Mouse (Mus musculus) yolk sac, embryonic 10.5 days (tissue): Measurements from ENCODE around the gene Cog6.

Source experiments
- DNase-seq: peaks from one replicate; pipeline ENCODE4 v3.0.0-alpha.2; 2017; ENCODE audit warnings: low spot score

Gene Cog6

DNA sequence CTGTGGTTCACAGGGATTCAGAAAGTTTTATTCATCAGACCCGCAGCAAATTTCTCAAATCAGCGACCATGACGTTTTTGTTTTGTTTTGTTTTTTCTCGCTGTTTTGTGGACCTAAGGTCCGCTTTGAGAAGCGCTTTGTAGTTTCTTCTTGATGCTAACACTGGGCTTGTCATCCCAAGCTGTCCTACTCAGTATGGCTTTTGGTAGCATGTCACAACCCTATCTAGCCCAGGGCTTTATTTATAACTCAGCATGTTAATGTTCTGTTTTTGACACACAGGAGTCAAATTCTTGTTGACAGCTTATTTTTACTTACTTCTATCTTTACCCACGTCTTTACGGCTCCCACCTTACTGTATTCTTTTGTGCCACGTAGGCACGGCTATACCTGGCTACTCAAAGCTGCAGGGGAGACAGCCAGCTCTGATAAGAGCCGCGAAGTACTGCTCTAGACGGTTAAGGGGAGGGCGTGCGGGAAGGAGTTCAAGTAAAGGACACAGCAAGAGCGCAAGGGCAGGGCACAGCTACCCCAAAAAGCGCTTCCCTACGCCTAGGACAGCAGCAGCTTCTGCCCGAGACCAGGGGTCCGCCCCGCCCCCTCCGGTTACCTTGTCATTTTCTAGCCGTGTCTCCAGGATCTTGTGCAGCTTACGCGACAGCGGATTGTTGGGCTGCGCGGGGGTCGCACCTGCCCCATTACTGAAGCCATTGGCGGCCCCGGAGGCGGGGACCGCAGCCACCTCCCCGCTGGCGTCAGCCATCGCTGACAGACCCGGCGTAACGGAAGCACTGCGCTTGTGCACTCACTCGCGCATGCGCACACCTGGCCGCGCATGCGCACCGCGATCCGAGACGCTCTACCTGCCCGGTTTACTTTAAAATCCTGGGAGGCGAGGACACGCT, at the start of gene Cog6:
TSS of gene Cog6 (minus strand) at position 802 of the 905 bp plus-strand sequence.
- DNase-seq = peak; percentile 85

DNA sequence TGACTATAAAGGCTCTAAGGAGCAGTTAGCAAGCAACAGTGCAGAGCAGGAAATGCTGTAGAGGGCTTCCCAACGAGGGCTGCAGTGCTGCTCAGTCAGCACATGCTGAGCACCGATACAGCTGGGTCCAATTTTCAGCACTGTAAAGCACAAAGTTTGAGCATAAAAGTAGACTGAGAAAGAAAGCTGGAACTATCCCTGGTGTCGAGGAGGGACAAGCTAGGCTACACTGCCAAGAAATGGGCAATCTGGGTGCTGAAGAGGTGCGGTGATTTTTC, 49.0 kb upstream of the Cog6 start:
- DNase-seq = no peak

DNA sequence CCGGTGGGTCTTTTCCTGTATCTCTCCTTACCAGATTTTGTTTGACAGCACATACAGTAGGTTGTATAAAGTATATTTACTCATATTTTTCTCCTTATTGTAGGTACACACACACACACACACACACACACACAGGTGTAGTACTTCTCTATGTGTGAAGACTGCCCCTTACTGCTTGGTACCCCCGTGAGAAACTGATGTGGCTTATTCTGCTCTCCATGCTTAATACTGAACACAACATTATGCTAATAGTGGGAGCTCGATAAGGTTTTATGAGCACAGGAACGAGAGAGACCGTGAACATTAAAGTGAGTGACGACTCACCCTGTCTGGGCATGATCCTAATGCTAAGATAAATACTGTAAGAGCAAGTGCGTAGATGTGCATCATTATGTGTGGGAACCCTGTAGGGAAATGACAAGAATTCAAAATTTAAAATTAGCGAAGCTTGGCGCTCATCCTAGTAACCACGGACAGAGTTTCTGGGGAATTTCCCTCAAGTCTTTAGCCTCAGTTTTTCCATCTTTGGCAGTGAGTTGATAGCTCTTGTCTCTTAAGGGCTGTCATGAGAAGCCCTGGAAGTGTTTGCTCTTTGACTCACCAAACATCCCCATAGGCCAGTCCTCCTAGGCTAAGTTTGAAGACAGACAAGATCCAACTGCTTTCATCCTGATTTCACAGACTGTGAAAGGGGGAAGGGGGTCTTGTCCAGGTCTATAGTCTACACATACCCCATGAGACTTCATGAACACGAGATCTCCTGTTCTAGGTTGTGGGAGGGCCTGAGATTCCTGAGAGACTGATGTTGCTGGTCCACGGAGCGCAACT, 48.4 kb upstream of the Cog6 start:
- DNase-seq = no peak

DNA sequence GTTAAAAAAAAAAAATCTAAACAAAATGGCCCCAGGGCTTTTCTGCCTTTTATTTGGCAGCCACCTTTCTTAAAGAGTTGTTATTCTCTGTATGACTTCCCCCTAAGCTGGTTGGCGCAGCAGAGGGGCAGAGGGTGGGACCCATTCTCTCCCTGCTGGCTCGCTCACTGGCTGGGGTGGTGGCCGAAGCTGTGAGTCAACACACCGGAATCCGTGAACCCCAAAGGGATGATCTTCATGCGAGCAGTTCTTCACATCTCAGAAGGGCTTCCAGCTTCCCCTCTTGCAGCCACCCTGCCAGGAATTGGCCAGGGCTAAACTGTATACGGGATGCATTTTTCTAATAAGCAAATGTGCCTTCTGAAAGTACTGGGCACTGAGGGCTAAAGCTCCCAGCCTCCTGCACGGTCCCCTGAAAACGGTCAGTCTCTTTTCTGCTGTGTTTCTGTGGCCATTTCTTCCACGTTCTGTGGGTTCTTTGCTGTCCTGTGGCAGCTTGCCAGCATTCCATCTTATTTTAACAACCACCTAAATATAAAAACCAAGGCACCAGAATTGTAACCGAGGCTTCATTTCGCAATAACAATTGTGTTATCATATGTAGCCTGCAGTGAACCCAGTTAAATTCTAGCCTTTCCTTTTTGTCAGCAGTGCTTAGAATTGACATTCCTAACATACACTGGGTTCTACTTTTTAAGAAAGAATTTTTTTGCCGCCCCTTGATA, 46.5 kb upstream of the Cog6 start:
- no peak for DNase-seq

DNA sequence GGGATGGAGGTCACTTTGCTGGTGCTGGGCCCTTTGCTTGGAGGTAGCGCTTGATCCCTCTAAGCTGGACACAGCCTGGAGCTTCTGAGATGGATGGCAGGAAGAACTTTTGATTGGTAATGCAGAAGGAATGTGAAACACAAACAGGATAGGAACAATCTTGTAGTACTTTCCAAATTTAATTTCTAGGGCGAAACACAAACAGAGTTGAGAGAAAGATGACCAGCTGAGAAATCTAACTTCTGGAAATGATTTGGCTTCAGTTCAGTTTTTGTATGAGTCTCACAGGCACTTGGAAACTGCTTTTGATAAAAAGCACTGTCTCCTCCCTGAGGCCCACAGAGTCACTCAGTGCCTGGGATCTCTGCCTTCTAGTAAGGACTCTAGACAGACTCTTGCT, 42.9 kb upstream of the Cog6 start:
- no peak for DNase-seq

DNA sequence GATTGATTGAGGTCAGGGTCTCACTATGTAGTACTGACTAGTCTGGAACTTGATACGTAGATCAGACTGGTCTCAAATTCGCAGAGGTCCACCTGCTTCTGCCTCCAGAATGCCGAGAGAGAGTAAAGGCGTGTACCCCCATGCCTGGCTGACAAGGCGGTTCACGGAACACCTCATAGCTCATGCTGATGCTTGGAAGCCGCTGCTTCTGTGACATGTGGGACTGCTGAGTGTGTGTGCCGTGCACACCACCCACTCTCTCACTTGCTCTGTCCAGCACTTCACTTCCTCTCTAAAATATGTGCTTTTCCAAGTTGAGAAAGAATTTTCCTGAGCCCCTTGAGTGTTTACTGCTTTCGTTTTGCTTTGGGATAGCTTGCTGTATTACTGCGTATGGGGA, 39.4 kb upstream of the Cog6 start:
- no peak for DNase-seq

DNA sequence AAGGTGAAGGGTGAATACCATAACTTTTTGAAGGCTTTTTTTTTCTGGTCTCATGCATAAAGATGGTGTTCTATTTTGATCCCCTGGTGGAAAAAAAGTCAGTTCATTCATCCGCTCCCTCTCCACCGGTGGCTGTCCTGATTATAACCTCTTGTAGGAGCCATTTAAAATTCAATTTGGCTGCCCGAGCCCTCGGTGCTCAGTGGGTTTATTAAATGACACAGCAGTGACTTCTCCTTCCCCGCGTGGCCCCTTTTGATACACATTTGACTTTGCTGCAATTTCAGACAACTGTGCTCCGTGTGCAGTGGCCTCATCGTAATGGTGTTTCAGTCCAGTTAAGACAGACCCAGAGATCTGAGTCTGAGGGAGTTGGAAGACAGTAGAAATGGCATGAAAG, 35.3 kb upstream of the Cog6 start:
- no peak for DNase-seq

DNA sequence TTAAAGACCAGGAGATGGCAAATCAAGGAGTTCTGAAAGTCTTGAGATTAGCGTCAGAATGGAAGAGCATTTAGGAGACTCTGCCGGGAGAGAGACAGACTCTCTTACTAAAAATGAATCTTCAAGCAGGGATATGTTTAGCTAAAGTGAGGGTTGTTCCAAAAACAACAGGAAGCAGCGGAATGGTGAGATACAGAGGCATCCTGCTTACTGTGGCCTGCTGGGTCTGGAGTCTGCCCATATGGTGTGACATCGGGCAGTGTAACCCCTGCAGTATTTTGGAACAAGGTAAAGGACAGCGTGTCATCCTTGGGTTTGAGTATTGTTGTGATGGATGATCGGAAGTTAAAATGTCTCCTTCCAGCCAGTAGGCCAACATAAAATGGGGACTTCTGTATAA, 29.3 kb upstream of the Cog6 start:
- DNase-seq = no peak

DNA sequence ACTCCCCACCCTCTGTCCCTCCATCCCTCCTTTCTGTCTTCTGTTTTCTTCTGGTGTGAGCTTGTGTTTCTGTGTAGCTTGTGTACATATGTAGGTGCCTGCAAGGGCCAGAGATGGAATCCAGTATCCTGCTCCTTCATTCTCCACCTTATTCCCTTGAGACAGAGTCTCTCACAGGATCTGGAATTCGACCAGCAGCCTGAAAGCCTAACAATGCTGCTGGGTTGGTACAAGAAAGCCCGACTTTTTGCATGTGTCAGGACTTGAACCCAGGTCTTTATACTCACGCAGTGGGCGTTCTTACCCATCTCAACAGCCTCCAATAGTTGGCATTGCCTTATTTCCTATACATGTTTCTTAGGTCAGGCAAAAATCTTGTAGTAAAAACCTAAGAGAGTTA, 28.7 kb upstream of the Cog6 start:
- no peak for DNase-seq

DNA sequence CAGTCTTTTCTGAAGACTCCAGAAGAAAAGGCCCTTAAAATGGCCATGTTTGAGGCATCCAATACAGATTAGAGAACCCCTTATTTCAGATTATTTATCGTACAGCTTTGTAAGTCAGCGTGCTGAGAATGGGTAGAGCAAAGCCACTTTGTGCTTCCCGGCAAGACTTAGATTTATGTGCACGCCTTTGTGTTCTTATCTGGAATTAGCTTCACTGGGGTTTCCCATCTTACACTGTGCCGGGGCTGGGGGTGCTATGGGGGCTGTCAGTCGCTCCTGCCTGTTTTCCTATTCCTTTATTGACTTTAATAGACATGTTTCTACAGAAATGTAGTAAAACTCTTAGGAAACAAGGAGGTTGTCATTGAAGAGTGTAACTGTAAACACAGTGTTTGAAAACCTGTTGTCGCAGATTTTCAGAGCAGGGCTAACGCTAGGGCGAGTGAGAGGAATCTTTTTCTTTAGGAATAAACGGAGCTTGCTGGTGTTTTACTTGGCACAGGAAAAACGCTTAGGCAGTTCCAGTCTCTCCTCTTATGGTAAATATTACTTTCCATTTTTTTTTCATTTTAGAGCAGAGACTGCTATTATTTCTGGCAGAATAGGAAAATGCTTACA, 27.8 kb upstream of the Cog6 start:
- no peak for DNase-seq

DNA sequence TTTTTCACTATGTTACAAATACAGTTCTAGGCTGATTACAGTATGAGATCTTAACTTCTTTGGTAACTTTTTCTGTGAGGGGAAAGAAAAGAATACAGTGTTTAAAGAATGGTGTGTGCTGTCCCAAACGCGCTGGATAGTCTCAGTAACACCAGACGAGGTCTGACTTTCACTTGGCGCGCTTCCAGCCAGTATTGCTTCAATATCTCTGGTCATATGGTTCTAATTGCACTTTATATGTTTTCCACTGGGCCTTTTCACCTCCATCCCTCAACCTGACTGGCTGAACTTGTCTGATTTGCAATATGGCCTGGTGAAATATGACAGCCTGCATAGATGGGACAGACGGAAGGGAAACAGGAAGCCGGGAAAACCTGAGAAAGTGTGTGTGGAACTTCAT, 27.2 kb upstream of the Cog6 start:
- DNase-seq = no peak

DNA sequence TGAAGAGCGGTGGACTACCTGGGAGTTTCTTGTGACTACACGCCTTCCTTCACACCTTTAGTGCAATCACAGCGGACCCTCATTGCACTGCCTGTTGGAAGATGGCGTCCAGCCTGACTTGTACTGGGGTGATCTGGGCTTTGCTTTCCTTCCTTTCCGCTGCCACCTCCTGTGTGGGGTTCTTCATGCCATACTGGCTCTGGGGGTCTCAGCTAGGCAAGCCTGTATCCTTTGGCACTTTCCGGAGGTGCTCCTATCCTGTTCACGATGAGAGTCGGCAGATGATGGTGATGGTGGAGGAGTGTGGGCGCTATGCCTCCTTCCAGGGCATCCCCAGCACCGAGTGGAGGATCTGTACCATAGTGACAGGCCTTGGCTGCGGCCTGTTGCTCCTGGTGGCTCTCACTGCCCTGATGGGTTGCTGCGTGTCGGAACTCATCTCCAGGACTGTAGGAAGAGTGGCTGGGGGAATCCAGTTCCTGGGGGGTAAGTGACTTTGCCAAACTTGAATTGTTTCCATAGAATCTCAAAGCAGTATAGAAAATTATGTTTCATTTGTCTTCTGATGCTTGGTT, 26.3 kb upstream of the Cog6 start:
- DNase-seq = no peak

DNA sequence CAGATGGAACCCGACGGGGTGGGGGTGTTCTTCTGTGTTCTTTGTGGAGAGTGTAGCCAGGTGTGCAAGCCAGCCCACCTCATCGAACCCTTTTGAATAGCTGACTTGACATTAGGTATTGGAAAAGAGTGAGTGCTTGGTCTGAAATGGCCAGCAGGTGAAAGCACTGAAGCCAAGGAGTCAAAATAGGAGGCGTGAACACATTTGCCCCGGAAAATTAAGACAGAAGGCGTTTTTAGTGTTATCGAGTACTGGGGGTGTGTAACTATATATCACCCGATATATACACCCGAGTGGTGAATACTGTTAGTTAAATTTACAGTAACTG, 25.2 kb upstream of the Cog6 start:
- no peak for DNase-seq

DNA sequence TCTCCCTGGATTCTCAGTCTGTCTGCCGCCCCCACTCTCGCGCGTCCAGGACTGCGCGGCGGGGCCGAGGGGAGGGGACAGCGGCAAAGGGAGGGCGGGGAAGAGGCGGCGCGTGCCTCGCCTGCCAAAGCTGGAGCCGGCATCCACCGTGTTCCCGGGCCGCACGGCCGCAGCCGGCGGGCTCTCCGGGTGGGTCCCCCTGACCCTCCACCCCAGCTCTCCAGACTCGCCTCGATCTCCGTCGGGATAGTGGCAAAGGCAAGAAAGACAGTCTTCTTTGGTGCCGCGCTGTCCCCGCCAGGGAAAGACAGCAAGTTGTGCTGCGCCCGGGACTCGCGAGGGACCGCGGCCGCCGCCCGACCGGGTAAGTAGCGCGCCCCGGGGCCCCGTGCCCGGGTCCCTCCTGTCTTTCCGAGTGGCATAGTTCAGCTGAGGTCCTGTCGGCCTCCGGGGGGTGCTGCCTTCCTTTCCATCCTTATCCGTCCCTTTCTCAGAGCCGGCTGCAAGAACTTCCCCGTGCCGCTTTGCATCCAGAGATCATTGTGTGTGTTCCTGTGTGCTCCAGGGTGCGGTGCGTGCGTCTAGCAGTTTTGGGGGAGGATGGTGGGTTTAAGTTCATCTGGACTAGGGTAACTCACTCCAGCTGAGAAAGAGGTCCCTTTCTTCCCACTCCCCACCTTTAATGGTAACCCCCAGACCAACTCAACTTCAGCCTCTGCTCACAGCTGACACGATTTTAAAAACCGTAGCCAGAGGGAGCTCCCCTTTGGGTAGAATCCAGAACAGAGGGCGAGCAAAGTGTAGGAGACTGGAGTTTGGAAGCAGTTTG, 24.6 kb upstream of the Cog6 start, which contains the start of gene Lhfp:
TSS of gene Lhfp (plus strand) at position 118 of the 829 bp plus-strand sequence.
- DNase-seq = peak; percentile 58

DNA sequence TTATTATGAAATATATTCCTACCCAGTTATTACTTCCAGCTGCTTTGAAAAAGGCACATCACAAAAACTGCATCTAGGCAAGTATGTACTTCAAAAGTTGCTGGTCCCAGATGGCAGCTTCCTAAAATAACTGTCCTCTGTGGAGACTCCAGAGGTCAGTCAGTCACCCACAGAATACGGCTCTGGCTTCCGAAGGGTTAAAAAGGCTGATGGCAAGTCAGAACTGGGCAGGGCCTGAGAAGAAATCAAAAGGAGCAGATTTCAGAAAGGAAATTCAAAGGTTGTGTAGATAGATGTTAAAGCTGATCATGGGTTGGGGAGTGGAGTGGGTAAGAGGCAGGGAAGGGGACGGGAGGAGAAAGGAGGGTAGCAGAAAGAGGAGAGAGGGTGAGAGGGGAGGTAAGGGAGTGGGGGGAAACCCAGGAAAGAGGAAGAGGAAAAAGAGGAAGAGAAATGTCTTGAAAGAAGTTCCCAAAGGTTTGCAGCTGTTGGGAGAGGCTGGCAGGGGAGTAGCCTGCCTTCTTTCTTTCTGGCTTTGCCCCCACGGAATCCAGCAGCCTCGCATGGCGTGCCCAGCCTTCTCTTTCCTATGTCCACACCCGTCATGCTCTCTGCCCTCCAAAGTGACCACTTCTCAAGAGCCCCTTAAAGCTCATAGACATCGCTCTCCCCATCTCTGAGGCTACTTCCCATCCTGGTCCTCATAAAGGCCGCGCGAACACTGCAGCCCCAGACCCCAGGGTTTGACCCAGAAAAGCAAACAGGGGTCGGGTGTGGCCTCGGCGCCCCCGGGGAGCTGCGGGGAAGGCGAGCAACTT, 23.8 kb upstream of the Cog6 start:
- no peak for DNase-seq

DNA sequence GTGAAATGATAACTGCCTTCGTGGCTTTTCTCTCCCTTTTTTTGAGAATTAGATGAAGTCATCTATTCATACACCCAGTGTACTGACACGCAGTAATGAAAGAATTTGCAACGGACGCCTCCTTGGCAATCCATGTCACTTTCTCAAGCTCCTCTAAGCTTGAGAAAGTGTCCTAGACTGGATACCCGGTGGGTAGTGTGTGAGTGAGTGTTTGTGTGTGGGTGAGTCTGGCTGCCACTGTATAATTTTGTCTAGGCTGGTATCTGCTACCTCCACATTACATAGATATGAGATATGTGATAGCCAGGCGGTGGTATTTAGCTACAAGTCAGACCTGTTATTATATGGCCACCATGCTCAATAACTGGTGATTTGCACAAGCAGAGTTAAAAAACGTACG, 22.7 kb upstream of the Cog6 start:
- DNase-seq = no peak

DNA sequence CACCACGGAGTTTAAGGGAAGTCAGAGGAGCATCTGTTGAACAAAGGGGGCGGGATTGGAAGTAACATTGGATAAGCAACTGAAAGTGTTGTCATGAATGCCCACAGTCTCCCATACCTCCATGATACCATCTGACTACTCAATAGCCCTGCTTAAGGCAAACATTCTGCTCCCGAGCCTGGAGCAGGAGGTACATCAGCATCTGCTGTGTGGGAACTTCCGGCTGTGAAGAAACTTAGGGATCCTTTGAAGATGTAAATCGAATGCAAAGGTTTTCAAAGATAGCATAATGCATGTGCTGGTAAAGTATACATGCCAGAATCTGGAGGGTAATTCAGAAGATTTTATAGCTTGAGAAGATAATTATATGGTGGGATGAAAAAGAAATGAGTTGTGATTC, 21.9 kb upstream of the Cog6 start:
- no peak for DNase-seq

DNA sequence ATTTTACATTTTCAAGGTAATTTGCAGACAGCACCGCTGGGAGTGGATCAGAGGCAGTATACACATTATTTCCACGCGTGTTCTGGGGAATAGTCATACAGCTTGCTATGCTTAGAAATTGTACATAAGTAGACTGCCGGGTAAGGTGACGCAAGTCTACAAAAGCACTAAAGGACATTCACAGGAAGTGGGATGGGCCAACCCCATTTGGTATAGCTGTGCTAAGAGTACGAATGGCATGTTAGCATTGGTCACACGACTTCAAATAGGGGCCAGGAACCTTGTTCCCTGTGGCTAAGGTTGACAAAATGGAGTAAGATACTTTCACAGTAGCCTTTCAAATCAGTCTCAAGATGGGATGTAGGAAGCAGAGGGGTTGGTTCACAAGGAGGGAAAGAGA, 19.9 kb upstream of the Cog6 start:
- DNase-seq = no peak

DNA sequence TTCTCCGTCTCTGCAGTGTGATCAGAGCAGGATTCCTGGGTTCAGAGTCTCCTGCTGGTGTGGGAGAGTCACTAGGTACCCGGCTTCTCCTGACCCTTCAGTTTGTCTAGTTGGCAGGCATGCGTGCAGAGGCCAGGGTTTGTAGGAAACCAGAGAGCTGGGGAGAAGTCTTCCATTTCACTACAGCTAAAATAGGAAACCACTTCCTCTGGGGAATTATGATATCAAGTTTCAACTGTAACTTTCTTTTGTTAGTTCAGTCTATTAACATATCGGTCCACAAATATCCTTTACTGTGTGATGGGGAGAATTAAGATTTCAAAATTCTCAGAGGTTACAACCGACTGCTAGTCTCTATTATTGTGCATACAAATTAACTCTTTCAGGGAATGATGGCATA, 19.0 kb upstream of the Cog6 start:
- DNase-seq = no peak

DNA sequence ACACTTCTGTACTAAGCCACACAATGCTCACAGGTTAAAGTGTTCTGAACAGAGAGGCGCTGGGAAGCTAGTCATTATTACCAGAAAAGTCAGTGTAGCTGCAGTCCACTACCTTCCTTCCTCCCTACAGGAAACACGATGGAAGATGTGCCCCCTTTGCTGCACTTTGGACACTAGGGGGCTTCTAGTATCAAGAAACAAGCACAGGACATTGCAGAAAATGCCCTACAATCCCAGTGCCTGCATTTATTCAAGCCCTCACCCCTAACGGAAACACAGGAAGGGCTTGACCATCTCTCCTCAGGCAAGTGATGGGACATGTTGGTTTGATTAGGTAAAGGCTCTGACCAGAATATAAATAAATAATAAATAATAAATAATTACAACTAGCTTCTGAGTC, 16.4 kb upstream of the Cog6 start:
- DNase-seq = no peak
